Mouse (Mus musculus): ENCODE measurements at regions not wholly inside any gene's neighbourhood (a gene's known extent, or its start where the extent isn't known, plus 50 kb on each side); places are given as distances from the start of the nearest gene placed in this dataset.

GRCm38 (mm10) chr16:51880711-51881110 is 150.3 kb upstream of the Cblb start:
- intact Hi-C loops (cut with DNase I), result no loop called here
- no peak for TF ChIP-seq CTCF (IDR thresholded peaks at IDR 0.05)

DNA sequence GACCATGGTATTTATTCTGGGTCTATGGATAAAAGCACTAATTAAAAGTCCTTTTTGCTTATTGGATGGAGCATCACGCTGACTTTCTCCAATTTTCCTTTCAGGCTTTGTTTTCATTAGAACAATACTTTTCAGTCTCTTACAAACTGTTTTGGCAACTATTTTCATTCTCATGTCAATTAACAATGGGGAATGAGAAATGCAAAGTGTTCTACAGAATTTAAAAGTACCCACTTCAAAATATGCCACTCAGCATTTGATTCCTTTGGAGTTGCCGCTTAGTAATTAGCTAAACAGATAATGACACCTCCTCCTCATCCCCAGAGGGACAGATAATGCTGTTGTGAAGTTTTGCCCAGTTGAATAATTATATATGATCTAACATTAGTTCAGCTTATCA is 149.9 kb upstream of the Cblb start:
- Histone ChIP-seq H3K27ac (no peak overlapping the region), H3K4me3 (no peak overlapping the region)
- intact Hi-C loops (cut with DNase I), result no loop called here
- no peak for DNase-seq
- TF ChIP-seq CTCF (IDR thresholded peaks at IDR 0.05), result no peak

More at GRCm38 (mm10) chr16:51880711-51881110, 150.3 kb upstream of the Cblb start:
- DNase-seq, result no peak
- H3K4me3 ChIP-seq, result no peak overlapping the region
- no peak overlapping the region for H3K27ac ChIP-seq

DNA sequence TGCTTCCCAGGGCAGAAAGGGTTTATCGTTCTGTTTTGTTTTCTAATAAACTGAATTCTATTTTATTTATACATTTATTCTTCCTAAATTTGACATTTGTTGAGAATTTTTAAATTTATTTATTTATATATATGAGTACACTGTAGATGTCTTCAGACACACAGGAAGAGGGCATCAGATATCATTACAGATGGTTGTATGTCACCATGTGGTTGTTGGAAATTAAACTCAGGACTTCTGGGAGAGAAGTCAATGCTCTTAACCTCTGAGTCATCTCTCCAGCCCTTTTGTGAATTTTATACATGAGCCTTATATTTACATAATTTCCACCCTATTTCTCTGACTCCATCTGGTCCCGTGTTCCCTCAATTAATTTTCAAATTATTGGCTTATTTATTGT is 147.2 kb upstream of the Cblb start:
- intact Hi-C loops (cut with DNase I), result no loop called here
- H3K4me3 ChIP-seq, result no peak overlapping the region

GRCm38 (mm10) chr16:51887496-51887895 is 143.5 kb upstream of the Cblb start:
- intact Hi-C loops (cut with DNase I), result no loop called here
- Histone ChIP-seq H3K27ac (no peak overlapping the region), H3K4me3 (no peak overlapping the region)
- no peak for TF ChIP-seq CTCF (IDR thresholded peaks at IDR 0.05)
- DNase-seq, result no peak

More for the DNA sequence above, 147.2 kb upstream of the Cblb start:
- DNase-seq, result no peak
- TF ChIP-seq CTCF (IDR thresholded peaks at IDR 0.05), result no peak
- no peak overlapping the region for H3K27ac ChIP-seq

DNA sequence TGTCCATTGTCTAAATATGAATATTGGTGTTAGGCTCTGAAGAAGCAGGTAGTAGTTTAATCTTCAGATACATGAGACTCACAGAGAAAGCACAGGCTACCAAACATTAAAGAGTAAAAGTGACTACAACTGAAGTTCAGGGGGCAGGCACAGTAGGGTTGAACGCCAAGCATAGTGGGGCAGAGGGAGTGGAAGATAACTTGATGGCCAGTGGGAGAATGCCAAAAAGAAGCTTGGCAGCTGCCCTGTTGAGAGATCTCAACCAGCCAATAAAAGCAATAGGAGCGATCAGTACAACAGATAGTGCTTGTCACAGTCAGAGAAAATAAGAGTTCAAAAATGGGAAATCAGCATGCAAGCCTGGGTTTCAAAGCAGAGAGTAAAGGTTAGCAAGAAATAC is 125.4 kb upstream of the Cblb start:
- no peak for TF ChIP-seq CTCF (IDR thresholded peaks at IDR 0.05)
- H3K4me3 ChIP-seq, result no peak overlapping the region
- no peak for DNase-seq
- intact Hi-C loops (cut with DNase I), result no loop called here
- H3K27ac ChIP-seq, result no peak overlapping the region

- no peak overlapping the region for H3K4me3 ChIP-seq
- TF ChIP-seq CTCF (IDR thresholded peaks at IDR 0.05), result no peak
- intact Hi-C loops (cut with DNase I), result no loop called here
- no peak overlapping the region for H3K27ac ChIP-seq
- no peak for DNase-seq
Observed at GRCm38 (mm10) chr16:51906686-51907085, 124.3 kb upstream of the Cblb start.

DNA sequence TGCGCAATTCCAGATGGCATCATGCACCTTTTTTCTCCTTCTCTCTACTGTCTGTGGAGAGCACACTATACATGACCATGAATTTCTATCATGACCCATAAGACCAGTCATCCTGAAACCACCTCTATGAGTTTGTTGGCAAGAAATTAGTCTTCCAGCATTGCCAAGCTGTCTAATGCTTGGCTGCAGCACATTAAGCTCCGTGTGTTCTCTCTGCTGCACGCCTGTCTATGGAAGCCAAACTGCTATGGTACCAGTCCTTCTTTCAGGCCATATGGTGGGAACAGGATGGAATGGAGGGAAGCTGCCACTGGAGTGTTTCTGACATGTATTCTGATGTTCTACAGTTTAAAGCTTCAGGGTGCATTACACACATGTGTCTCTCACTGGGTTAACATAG is 121.0 kb upstream of the Cblb start:
- intact Hi-C loops (cut with DNase I), result no loop called here
- DNase-seq, result no peak

DNA sequence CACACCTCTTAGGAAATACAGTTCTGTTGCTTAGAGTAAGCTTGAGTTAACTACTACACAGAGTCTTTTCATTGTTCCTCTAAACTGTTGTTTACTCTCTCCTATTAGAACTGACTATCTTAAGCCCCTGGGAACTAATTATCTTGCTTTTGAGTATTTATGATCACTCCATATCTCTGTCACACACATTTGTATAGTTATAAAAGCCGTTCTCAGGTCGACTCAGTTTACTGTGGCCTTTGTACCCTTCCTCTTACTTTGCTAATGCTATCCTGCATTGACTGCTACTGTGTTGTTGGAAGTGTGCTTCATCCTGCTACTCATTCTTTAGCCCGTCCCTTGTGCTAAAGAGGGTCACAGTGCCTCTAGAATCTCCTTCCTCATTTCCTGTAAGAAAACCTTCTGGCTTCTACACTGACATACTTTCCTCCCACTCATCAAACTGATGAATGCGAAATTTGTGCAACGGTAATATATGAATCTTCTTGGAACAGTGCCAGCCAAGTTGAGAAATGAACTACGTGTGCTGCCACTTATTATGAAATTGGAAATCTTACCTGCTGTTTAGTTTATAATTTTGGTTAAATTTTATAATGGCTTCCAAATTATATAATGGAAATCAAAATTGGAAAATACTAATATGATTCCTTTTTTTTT is 119.8 kb upstream of the Cblb start:
- intact Hi-C loops (cut with DNase I), result no loop called here
- TF ChIP-seq CTCF (IDR thresholded peaks at IDR 0.05), result no peak
- DNase-seq, result no peak
- H3K27ac ChIP-seq, result no peak overlapping the region
- no peak overlapping the region for H3K4me3 ChIP-seq

More for the DNA sequence above, 121.0 kb upstream of the Cblb start:
- no peak overlapping the region for H3K4me3 ChIP-seq
- H3K27ac ChIP-seq, result no peak overlapping the region
- no peak for TF ChIP-seq CTCF (IDR thresholded peaks at IDR 0.05)

DNA sequence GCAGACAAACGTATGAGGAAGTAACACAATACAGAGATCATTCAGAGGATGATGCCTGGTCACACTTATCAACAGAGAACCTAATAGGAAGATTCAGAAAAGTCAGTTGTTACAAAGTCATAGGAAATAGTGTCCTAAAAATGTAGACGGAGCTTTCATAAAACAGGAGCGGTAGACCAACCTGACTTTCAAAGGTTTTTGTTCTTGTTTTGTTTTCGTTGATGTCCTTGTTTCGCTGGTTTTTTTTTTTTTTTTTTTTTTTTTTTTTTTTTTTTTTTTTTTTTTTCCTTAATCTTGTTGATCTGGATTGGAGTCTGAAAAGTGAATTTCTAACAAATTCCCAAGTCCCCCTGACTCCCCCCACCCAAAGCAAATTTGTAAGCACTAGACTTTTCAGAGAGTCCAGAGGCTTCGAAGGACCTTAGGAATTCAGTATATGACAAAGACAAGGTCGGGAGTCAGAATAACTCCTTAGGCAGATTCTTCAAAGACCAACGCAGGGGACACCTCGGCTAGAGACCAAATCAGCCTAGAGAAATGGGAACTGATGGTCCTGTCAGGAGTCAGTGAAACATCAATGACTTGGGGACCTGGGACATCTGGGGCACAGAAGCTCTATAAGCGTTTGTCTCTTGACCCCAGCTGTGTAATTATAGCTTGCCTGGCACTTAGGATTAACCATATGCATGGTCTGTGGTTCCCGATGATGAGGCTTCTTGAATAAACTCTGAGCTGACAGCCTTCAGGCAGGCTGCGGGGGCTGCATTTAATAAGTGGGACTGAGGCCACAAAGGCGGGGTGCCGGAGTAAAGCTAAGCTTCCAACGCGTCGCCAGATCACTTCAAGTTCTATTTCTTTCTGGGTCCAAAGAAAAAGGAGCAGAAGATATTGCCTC is 115.7 kb upstream of the Cblb start:
- intact Hi-C loops (cut with DNase I), result no loop called here
- TF ChIP-seq CTCF (IDR thresholded peaks at IDR 0.05), result no peak
- Histone ChIP-seq H3K4me3 (no peak overlapping the region), H3K27ac (no peak overlapping the region)
- DNase-seq, result no peak

GRCm38 (mm10) chr16:51915929-51916308 is 115.1 kb upstream of the Cblb start:
- intact Hi-C loops (cut with DNase I), result no loop called here
- no peak for TF ChIP-seq CTCF (IDR thresholded peaks at IDR 0.05)
- Histone ChIP-seq H3K27ac (no peak overlapping the region), H3K4me3 (no peak overlapping the region)
- DNase-seq, result no peak

DNA sequence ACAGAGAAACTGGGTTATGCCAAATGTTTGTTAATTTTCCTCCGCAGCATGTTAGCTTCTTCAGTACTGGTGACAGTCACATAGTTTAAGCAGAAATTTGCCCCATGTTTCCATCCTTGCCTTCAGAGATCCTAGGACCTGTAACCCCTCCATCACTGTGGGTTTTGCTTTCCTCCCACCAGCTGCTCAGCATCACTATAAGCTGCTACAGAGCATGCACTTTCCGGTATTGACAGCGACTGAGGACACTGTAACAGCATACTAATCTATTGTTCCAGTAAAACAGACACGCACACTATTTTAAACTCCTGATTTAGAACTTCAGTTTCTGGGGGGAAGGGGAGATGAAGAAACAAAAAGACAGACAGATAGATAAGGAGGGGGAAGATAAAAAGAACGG is 114.7 kb upstream of the Cblb start:
- no peak for DNase-seq
- no peak for TF ChIP-seq CTCF (IDR thresholded peaks at IDR 0.05)
- no peak overlapping the region for H3K27ac ChIP-seq
- intact Hi-C loops (cut with DNase I), result no loop called here
- no peak overlapping the region for H3K4me3 ChIP-seq

GRCm38 (mm10) chr16:51916820-51917219 is 114.2 kb upstream of the Cblb start:
- TF ChIP-seq CTCF (IDR thresholded peaks at IDR 0.05), result no peak
- no peak for DNase-seq
- Histone ChIP-seq H3K27ac (no peak overlapping the region), H3K4me3 (no peak overlapping the region)
- intact Hi-C loops (cut with DNase I), result no loop called here

GRCm38 (mm10) chr16:51917540-51917939 is 113.5 kb upstream of the Cblb start:
- no peak for DNase-seq
- Histone ChIP-seq H3K27ac (no peak overlapping the region), H3K4me3 (no peak overlapping the region)
- intact Hi-C loops (cut with DNase I), result no loop called here
- no peak for TF ChIP-seq CTCF (IDR thresholded peaks at IDR 0.05)
